Mouse (Mus musculus): ENCODE data around the gene Lect2. TPM values are rescaled to one million over a fixed set of nuclear protein-coding genes. Genes with fewer than 3 reads are reported as not detected.

Lect2 gene
- polyA plus RNA-seq (2015; fragmentation: Nextera tagmentation; extraction: Ambion mirVana) = not detected in 2 replicates

DNA sequence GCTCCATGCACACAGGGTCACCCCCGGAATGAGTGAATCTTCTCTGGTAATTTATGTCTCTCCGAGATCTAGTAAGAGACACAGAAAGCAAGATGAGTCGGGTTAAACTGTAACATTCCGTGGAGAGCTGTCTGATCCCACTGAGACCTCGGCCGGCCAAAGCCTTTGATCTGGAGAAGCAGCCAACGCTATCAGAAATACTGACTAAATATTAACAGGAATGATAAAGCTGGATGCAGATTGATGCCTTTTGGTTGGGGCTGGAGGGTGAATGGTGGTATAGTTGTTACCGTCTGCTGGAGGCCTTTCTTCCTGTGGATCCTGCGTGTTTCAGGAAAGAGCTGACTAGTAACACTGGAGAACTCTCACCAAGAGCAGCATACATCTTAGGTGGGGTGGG is at the start of gene Lect2:
Lect2 (minus strand) TSS at position 102 of the 400 bp plus-strand sequence.
- Histone ChIP-seq H3K4me3 (ENCODE audit: low read length) (no peak within 1 kb of the TSS), H3K4me2 (ENCODE audit: low read length) (no peak within 1 kb of the TSS), H3K4me1 (ENCODE audit: control insufficient read depth, insufficient read depth, low read depth, low read length) (no peaks in the 10 kb centered on the region), H3K27ac (ENCODE audit: low read depth, low read length) (no peak within 1 kb of the TSS), H3K27me3 (replicated peaks; ENCODE audit: control insufficient read depth, insufficient read depth, low read length) (no peaks in the 10 kb centered on the region), H3K9ac (ENCODE audit: low read depth, low read length) (no peak within 1 kb of the TSS), H3K36me3 (ENCODE audit: control insufficient read depth, insufficient read depth, low read length) (no peaks in the 10 kb centered on the region), H3K9me3 (ENCODE audit: control insufficient read depth, low read length) (no peaks in the 10 kb centered on the region)
- 61% methylated on average over 9 of the region's 9 CpGs for WGBS
- no peak for ATAC-seq

DNA sequence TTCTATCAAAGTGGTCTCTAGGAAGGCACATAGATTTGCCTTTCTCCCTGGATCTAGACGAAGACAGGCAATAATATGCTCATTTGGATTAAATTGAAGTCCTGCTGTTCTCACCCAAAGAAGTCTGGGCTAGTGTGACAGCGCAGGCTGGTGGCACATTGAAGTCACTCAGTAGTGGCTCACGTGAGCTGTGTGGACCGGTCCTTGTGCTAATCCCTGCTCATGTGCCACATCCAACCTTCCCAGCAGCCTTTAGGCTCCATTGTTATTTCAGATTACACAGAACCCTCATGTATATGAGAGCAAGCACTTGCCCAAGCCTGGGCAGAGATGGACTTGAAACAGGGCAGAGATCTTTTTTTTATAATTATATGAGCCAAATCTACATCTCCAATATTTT is 49.0 kb upstream of the Lect2 start:
- peak; percentile 60; the same call in 1 of the 2 replicates for ATAC-seq
- no peaks in the 10 kb centered on the region for H3K9me3 ChIP-seq (ENCODE audit: control insufficient read depth, low read length)
- H3K27ac ChIP-seq (ENCODE audit: low read depth, low read length) = no peak overlapping the region
- no peak overlapping the region for H3K4me2 ChIP-seq (ENCODE audit: low read length)
- H3K27me3 ChIP-seq (replicated peaks; ENCODE audit: control insufficient read depth, insufficient read depth, low read length) = no peaks in the 10 kb centered on the region
- H3K36me3 ChIP-seq (ENCODE audit: control insufficient read depth, insufficient read depth, low read length) = no peaks in the 10 kb centered on the region
- no peak overlapping the region for H3K4me3 ChIP-seq (ENCODE audit: low read length)
- H3K9ac ChIP-seq (ENCODE audit: low read depth, low read length) = no peak overlapping the region
- 51% methylated on average over 4 of the region's 4 CpGs for WGBS
- H3K4me1 ChIP-seq (ENCODE audit: control insufficient read depth, insufficient read depth, low read depth, low read length) = peaks cover 11% of the 10 kb centered on the region

DNA sequence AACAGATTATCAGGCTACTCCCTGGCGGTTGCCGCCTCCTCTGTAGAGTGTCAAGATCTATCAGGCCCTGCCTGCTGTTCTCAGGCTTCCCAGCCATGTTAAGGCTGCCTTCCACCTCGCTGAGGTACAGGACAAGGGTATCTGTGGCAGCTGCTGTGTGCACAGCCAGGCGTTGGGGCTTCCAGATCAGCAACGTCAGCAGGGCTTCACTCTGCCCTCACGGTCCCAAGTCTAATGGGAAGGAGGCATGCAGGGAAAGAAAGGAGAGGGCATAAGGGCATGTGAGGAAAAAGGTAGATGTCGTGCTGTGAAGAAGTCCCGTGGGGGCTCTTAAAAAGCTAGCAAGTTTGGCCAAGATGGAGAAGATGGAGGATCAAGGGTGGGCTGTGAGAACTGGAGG is 46.9 kb upstream of the Lect2 start:
- H3K9ac ChIP-seq (ENCODE audit: low read depth, low read length) = no peak overlapping the region
- WGBS = 78% methylated on average over 8 of the region's 8 CpGs
- H3K4me3 ChIP-seq (ENCODE audit: low read length) = no peak overlapping the region
- H3K27me3 ChIP-seq (replicated peaks; ENCODE audit: control insufficient read depth, insufficient read depth, low read length) = no peaks in the 10 kb centered on the region
- peaks cover 6% of the 10 kb centered on the region for H3K4me1 ChIP-seq (ENCODE audit: control insufficient read depth, insufficient read depth, low read depth, low read length)
- no peaks in the 10 kb centered on the region for H3K36me3 ChIP-seq (ENCODE audit: control insufficient read depth, insufficient read depth, low read length)
- no peak for ATAC-seq
- H3K4me2 ChIP-seq (ENCODE audit: low read length) = no peak overlapping the region
- no peak overlapping the region for H3K27ac ChIP-seq (ENCODE audit: low read depth, low read length)
- H3K9me3 ChIP-seq (ENCODE audit: control insufficient read depth, low read length) = no peaks in the 10 kb centered on the region

DNA sequence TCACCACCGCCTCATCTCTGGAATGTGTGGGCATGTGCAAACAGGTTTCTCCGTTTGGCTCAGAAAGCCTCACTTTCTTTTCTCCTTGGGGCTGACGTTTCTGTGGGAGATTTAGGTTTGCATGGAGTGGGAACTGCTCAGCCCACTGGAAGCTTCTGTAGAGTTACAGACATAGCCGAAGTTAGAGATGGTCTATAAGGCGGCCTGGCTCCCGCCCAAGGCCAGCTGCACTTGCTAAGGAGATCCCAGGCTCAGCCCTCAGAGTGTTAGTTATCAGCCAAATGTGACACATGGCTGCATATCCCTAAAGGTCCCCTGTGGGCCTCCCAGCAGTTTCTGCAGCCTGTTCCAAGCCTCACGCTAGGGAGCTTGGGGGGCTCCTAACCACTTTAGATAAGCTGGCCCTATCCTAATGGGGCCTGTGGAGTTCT is 45.7 kb upstream of the Lect2 start:
- Histone ChIP-seq H3K27me3 (replicated peaks; ENCODE audit: control insufficient read depth, insufficient read depth, low read length) (no peaks in the 10 kb centered on the region), H3K4me3 (ENCODE audit: low read length) (no peak overlapping the region), H3K4me1 (ENCODE audit: control insufficient read depth, insufficient read depth, low read depth, low read length) (peaks cover 6% of the 10 kb centered on the region), H3K9me3 (ENCODE audit: control insufficient read depth, low read length) (no peaks in the 10 kb centered on the region), H3K36me3 (ENCODE audit: control insufficient read depth, insufficient read depth, low read length) (no peaks in the 10 kb centered on the region), H3K27ac (ENCODE audit: low read depth, low read length) (no peak overlapping the region), H3K9ac (ENCODE audit: low read depth, low read length) (no peak overlapping the region), H3K4me2 (ENCODE audit: low read length) (no peak overlapping the region)
- 67% methylated on average over 7 of the region's 7 CpGs for WGBS
- 0 out of 2 replicates have a peak, but pooled peaks have one; percentile 41 for ATAC-seq

DNA sequence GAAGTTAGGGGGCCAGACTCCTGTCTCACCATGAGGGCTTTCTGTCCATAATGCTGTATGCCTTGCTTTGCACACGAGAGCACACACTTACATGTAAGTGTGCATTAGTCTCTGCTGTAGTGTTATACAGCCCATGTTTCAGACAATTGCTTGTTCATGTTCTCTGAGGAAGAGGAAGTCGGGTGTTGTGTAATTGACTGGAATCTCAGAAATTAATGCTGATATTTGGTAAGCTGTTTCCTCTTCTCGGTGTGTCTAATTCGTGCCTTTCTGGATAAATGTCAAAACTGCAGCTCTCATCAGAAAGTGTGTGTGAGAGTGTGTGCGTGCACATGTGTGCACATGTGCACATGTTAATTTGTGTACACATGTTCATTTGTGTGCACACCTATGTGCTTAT is 44.9 kb upstream of the Lect2 start:
- Histone ChIP-seq H3K4me2 (ENCODE audit: low read length) (no peak overlapping the region), H3K27ac (ENCODE audit: low read depth, low read length) (no peak overlapping the region), H3K4me3 (ENCODE audit: low read length) (no peak overlapping the region), H3K36me3 (ENCODE audit: control insufficient read depth, insufficient read depth, low read length) (no peaks in the 10 kb centered on the region), H3K4me1 (ENCODE audit: control insufficient read depth, insufficient read depth, low read depth, low read length) (peaks cover 5% of the 10 kb centered on the region), H3K9me3 (ENCODE audit: control insufficient read depth, low read length) (no peaks in the 10 kb centered on the region), H3K27me3 (replicated peaks; ENCODE audit: control insufficient read depth, insufficient read depth, low read length) (no peaks in the 10 kb centered on the region), H3K9ac (ENCODE audit: low read depth, low read length) (no peak overlapping the region)
- 93% methylated on average over 5 of the region's 5 CpGs for WGBS
- ATAC-seq = no peak

DNA sequence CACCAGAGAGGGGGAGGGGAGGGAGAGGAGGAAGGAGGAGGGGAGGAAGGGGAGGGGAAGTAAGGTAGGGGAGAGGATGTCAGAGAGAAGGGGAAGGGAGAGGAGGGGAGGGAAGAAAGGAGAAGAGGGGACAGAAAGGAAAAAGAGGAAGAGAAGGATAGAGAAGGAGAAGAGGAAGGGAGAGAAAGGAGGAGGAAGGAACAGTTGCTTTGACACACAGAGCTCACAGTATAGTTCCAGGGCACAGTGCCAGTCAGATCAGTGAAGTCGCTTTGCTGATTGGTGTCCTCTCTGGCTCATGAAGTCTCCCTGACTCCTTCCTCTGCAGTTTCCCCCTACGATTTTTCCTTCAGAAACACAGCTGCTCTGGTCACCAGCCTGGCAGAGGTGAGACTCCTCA is 43.6 kb upstream of the Lect2 start:
- H3K27ac ChIP-seq (ENCODE audit: low read depth, low read length) = no peak overlapping the region

DNA sequence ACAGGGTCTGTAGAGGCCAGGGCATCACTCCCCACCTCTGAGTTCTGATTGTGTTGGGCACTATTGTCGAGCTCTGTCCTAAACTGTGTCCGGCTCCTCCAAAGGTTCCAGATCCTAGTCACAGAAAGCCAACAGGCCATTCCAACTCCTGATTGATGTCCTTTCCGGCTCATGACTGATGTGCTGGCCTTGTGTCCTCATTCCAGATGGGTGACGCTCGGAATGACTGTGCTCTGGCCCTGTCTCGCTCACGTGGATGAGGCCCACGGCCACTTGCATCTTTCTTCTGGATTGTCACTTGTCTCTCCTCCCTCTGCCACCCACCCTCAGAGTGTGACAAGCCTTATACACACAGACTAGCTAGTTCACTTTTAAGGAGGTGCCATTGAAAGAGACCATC is 42.9 kb upstream of the Lect2 start:
- Histone ChIP-seq H3K27ac (ENCODE audit: low read depth, low read length) (no peak overlapping the region), H3K4me3 (ENCODE audit: low read length) (no peak overlapping the region)

More for the DNA sequence above, 43.6 kb upstream of the Lect2 start:
- Histone ChIP-seq H3K36me3 (ENCODE audit: control insufficient read depth, insufficient read depth, low read length) (no peaks in the 10 kb centered on the region), H3K27me3 (replicated peaks; ENCODE audit: control insufficient read depth, insufficient read depth, low read length) (no peaks in the 10 kb centered on the region), H3K4me1 (ENCODE audit: control insufficient read depth, insufficient read depth, low read depth, low read length) (no peaks in the 10 kb centered on the region), H3K4me2 (ENCODE audit: low read length) (no peak overlapping the region), H3K9ac (ENCODE audit: low read depth, low read length) (no peak overlapping the region), H3K9me3 (ENCODE audit: control insufficient read depth, low read length) (no peaks in the 10 kb centered on the region), H3K4me3 (ENCODE audit: low read length) (no peak overlapping the region)
- no peak for ATAC-seq
- WGBS = 55% methylated on average over 2 of the region's 2 CpGs

DNA sequence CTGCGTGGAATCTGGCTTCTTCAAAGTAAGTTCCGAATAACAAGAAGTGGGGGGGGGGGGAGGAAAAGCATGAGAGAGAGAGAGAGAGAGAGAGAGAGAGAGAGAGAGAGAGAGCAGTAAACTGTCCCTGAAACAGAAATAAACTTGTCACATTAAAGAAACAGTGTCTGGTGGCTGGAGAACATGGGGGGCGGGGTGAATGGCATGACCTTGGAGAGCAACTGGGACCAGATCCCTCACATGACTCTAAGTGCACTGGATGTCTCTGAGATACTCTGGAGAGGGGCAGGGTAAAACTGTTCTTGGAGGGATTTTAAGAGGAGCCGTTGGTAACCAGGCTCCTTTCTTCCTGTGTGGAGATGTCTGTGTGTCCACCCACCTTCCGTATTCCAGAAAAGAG is 41.9 kb upstream of the Lect2 start:
- Histone ChIP-seq H3K4me3 (ENCODE audit: low read length) (no peak overlapping the region), H3K4me2 (ENCODE audit: low read length) (no peak overlapping the region), H3K9me3 (ENCODE audit: control insufficient read depth, low read length) (no peaks in the 10 kb centered on the region), H3K4me1 (ENCODE audit: control insufficient read depth, insufficient read depth, low read depth, low read length) (no peaks in the 10 kb centered on the region), H3K27ac (ENCODE audit: low read depth, low read length) (no peak overlapping the region), H3K9ac (ENCODE audit: low read depth, low read length) (no peak overlapping the region), H3K27me3 (replicated peaks; ENCODE audit: control insufficient read depth, insufficient read depth, low read length) (no peaks in the 10 kb centered on the region), H3K36me3 (ENCODE audit: control insufficient read depth, insufficient read depth, low read length) (no peaks in the 10 kb centered on the region)
- no peak for ATAC-seq
- 85% methylated on average over 5 of the region's 5 CpGs for WGBS

More for the DNA sequence above, 42.9 kb upstream of the Lect2 start:
- Histone ChIP-seq H3K27me3 (replicated peaks; ENCODE audit: control insufficient read depth, insufficient read depth, low read length) (no peaks in the 10 kb centered on the region), H3K9ac (ENCODE audit: low read depth, low read length) (no peak overlapping the region), H3K36me3 (ENCODE audit: control insufficient read depth, insufficient read depth, low read length) (no peaks in the 10 kb centered on the region), H3K4me2 (ENCODE audit: low read length) (no peak overlapping the region), H3K9me3 (ENCODE audit: control insufficient read depth, low read length) (no peaks in the 10 kb centered on the region), H3K4me1 (ENCODE audit: control insufficient read depth, insufficient read depth, low read depth, low read length) (no peaks in the 10 kb centered on the region)
- WGBS = 89% methylated on average over 8 of the region's 8 CpGs
- no peak for ATAC-seq

DNA sequence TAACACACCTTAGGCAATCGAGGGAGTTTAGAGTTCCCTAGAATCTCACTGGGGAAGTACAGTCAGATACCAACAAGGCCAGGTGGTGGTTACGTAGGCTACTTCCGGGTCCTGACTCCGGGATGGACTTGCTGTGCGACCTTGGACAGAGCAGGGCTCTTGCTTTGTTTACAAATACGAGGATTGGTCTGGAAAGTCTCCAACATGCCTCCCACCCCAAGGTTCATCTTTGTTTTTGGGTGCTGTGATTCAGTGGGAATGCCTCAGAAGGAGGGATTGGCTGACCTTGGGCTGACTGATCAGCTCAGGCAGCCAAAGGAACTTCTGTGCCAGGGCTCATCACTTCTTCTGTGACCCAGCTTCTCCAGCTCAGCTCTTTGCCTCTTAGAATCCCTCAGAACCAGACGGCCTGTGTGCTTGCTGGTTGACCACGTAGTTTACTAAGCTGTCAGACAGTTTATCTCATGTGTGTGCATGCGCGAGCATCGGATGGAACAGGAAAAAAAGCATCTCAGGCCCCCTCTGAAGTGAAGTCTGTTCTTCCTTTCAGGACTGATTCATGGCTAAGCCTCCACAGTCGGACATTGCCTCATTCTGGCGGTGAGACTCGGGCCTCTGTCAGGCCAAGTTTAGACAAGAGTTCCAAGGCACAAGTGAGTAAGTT is 40.3 kb upstream of the Lect2 start:
- Histone ChIP-seq H3K9me3 (ENCODE audit: control insufficient read depth, low read length) (no peaks in the 10 kb centered on the region), H3K4me2 (ENCODE audit: low read length) (no peak overlapping the region), H3K4me1 (ENCODE audit: control insufficient read depth, insufficient read depth, low read depth, low read length) (no peaks in the 10 kb centered on the region), H3K27me3 (replicated peaks; ENCODE audit: control insufficient read depth, insufficient read depth, low read length) (no peaks in the 10 kb centered on the region), H3K27ac (ENCODE audit: low read depth, low read length) (no peak overlapping the region), H3K9ac (ENCODE audit: low read depth, low read length) (no peak overlapping the region), H3K36me3 (ENCODE audit: control insufficient read depth, insufficient read depth, low read length) (no peaks in the 10 kb centered on the region), H3K4me3 (ENCODE audit: low read length) (no peak overlapping the region)
- ATAC-seq = no peak
- 82% methylated on average over 14 of the region's 14 CpGs for WGBS

All from hindbrain, embryonic 16.5 days (tissue).